Mouse (Mus musculus) B cell, adult 2 months (primary cell): ENCODE measurements around the gene Clec9a.

Experiments
- DNase-seq, 2 experiments: peaks; one replicate each; pipeline ENCODE4 v3.0.0; 2022

Gene Clec9a

GRCm38 (mm10) chr6:129408562-129408961, at the start of gene Clec9a:
TSS of gene Clec9a (plus strand) at chr6:129408862.
- DNase-seq, result no peak

- DNase-seq, result no peak
Observed at GRCm38 (mm10) chr6:129359515-129359914, 49.1 kb upstream of the Clec9a start.

- no peak for DNase-seq
Observed at GRCm38 (mm10) chr6:129363942-129364341, 44.7 kb upstream of the Clec9a start.

GRCm38 (mm10) chr6:129365959-129366359, 42.7 kb upstream of the Clec9a start:
- peak; percentile 74 to 79 for DNase-seq

- no peak for DNase-seq
Observed at GRCm38 (mm10) chr6:129369374-129370132, 39.1 kb upstream of the Clec9a start.

- peak; percentile 19 to 22 for DNase-seq
Observed at GRCm38 (mm10) chr6:129374937-129375471, 33.7 kb upstream of the Clec9a start.

- no peak for DNase-seq
Observed at GRCm38 (mm10) chr6:129380454-129380853, 28.2 kb upstream of the Clec9a start.

GRCm38 (mm10) chr6:129381736-129382135, 26.9 kb upstream of the Clec9a start:
- DNase-seq, result no peak

GRCm38 (mm10) chr6:129383466-129383865, 25.2 kb upstream of the Clec9a start:
- no peak for DNase-seq

- DNase-seq, result no peak
Observed at GRCm38 (mm10) chr6:129385000-129385399, 23.7 kb upstream of the Clec9a start.

GRCm38 (mm10) chr6:129385774-129386173, 22.9 kb upstream of the Clec9a start, which contains the start of gene Clec12b:
TSS of gene Clec12b (minus strand) at chr6:129385874.
- DNase-seq, result no peak

GRCm38 (mm10) chr6:129393087-129393720, 15.5 kb upstream of the Clec9a start:
- no peak for DNase-seq

GRCm38 (mm10) chr6:129393732-129394131, 14.9 kb upstream of the Clec9a start:
- DNase-seq, result no peak

- DNase-seq, result no peak
Observed at GRCm38 (mm10) chr6:129396997-129397396, 11.7 kb upstream of the Clec9a start, which contains the start of gene Clec1b. TSS of gene Clec1b (plus strand) at chr6:129397297.

- DNase-seq, result no peak
Observed at GRCm38 (mm10) chr6:129399945-129400344, 8.7 kb upstream of the Clec9a start.

GRCm38 (mm10) chr6:129402404-129402803, 6.3 kb upstream of the Clec9a start:
- DNase-seq, result no peak

- no peak for DNase-seq
Observed at GRCm38 (mm10) chr6:129403391-129403790, 5.3 kb upstream of the Clec9a start.

GRCm38 (mm10) chr6:129405999-129406398, 2.7 kb upstream of the Clec9a start:
- DNase-seq, result no peak

GRCm38 (mm10) chr6:129407324-129407723, 1.3 kb upstream of the Clec9a start:
- DNase-seq, result peak in 1 of 2 experiments; percentile 4

GRCm38 (mm10) chr6:129414177-129414576, 5.5 kb downstream of the Clec9a start:
- no peak for DNase-seq

- no peak for DNase-seq
Observed at GRCm38 (mm10) chr6:129422311-129422710, 13.6 kb downstream of the Clec9a start.

GRCm38 (mm10) chr6:129423040-129423733, 14.5 kb downstream of the Clec9a start:
- no peak for DNase-seq

- peak; percentile 78 to 80 for DNase-seq
Observed at GRCm38 (mm10) chr6:129423734-129424072, 15.0 kb downstream of the Clec9a start.
